Mouse (Mus musculus) retina, embryonic 14.5 days (tissue): Measurements from ENCODE around the gene Stk10.
A peak's percentile ranks its signal among the peaks of the same experiment; 100 is the strongest.

Experiments used
- DNase-seq: peaks from one replicate; pipeline ENCODE4 v3.0.0-alpha.2; 2015; ENCODE audit warnings: low spot score

Stk10 gene

GRCm38 (mm10) chr11:32550102-32550501 lies 17.0 kb downstream of the Stk10 start:
- DNase-seq, result peak; percentile 74

- DNase-seq, result no peak
Observed at GRCm38 (mm10) chr11:32551056-32551455, 18.0 kb downstream of the Stk10 start.

- DNase-seq, result no peak
Observed at GRCm38 (mm10) chr11:32551579-32552297, 18.6 kb downstream of the Stk10 start.

GRCm38 (mm10) chr11:32552401-32553090 lies 19.4 kb downstream of the Stk10 start:
- no peak for DNase-seq

- DNase-seq, result no peak
Observed at GRCm38 (mm10) chr11:32553311-32554140, 20.4 kb downstream of the Stk10 start.

- DNase-seq, result no peak
Observed at GRCm38 (mm10) chr11:32554141-32555091, 21.3 kb downstream of the Stk10 start.

- no peak for DNase-seq
Observed at GRCm38 (mm10) chr11:32555103-32555689, 22.1 kb downstream of the Stk10 start.

- DNase-seq, result no peak
Observed at GRCm38 (mm10) chr11:32556333-32556990, 23.4 kb downstream of the Stk10 start.

- DNase-seq, result no peak
Observed at GRCm38 (mm10) chr11:32558026-32558425, 24.9 kb downstream of the Stk10 start.

- no peak for DNase-seq
Observed at GRCm38 (mm10) chr11:32558677-32559076, 25.6 kb downstream of the Stk10 start.

GRCm38 (mm10) chr11:32560015-32560770 lies 27.1 kb downstream of the Stk10 start:
- no peak for DNase-seq

GRCm38 (mm10) chr11:32561465-32562355 lies 28.6 kb downstream of the Stk10 start:
- no peak for DNase-seq

GRCm38 (mm10) chr11:32562706-32563105 lies 29.6 kb downstream of the Stk10 start:
- no peak for DNase-seq

GRCm38 (mm10) chr11:32563660-32564059 lies 30.6 kb downstream of the Stk10 start:
- no peak for DNase-seq

GRCm38 (mm10) chr11:32564629-32565028 lies 31.5 kb downstream of the Stk10 start:
- DNase-seq, result no peak

- DNase-seq, result no peak
Observed at GRCm38 (mm10) chr11:32565088-32565487, 32.0 kb downstream of the Stk10 start.

GRCm38 (mm10) chr11:32566184-32566583 lies 33.1 kb downstream of the Stk10 start:
- DNase-seq, result no peak

- no peak for DNase-seq
Observed at GRCm38 (mm10) chr11:32567000-32567855, 34.1 kb downstream of the Stk10 start.
